Mouse (Mus musculus): ENCODE results near the gene Gm19345. TPM values are rescaled to one million over a fixed set of nuclear protein-coding genes. Genes with fewer than 3 reads are reported as not detected.

Gm19345 gene
- polyA plus RNA-seq, 1 experiment from 2014 or later = not detected

GRCm38 (mm10) chr7:19834055-19834454 is 17.7 kb upstream of the Gm19345 start:
- Histone ChIP-seq H3K27me3 (ENCODE audit: control insufficient read depth, insufficient read depth, low read length) (no peaks in the 10 kb centered on the region), H3K9me3 (ENCODE audit: control insufficient read depth, low read length) (no peaks in the 10 kb centered on the region; the same call in 1 of the 2 replicates), H3K36me3 (ENCODE audit: control insufficient read depth, insufficient read depth, low read length) (no peaks in the 10 kb centered on the region), H3K4me3 (ENCODE audit: low read depth, low read length) (no peak overlapping the region), H3K27ac (replicated peaks; ENCODE audit: low read depth, low read length) (no peak overlapping the region), H3K4me1 (ENCODE audit: control insufficient read depth, insufficient read depth, low read length) (no peaks in the 10 kb centered on the region), H3K9ac (ENCODE audit: low read length) (no peak overlapping the region), H3K4me2 (ENCODE audit: low read depth, severe bottlenecking) (no peak overlapping the region)
- DNase-seq (ENCODE audit: low spot score) (no peak), ATAC-seq (ENCODE audit: insufficient number of reproducible peaks, low FRiP score, low TSS enrichment, low read depth) (no peak)
- 73% methylated on average over 3 of the region's 3 CpGs for WGBS

- WGBS = 72% methylated on average over 3 of the region's 3 CpGs
- Histone ChIP-seq H3K4me1 (ENCODE audit: control insufficient read depth, insufficient read depth, low read length) (no peaks in the 10 kb centered on the region), H3K9me3 (ENCODE audit: control insufficient read depth, low read length) (no peaks in the 10 kb centered on the region), H3K36me3 (ENCODE audit: control insufficient read depth, insufficient read depth, low read length) (no peaks in the 10 kb centered on the region), H3K27ac (replicated peaks; ENCODE audit: low read depth, low read length) (no peak overlapping the region), H3K4me2 (ENCODE audit: low read depth, severe bottlenecking) (no peak overlapping the region), H3K27me3 (ENCODE audit: control insufficient read depth, insufficient read depth, low read length) (no peaks in the 10 kb centered on the region; the same call in 1 of the 2 replicates), H3K9ac (ENCODE audit: low read length) (no peak overlapping the region), H3K4me3 (ENCODE audit: low read depth, low read length) (no peak overlapping the region)
- DNase-seq (ENCODE audit: low spot score) = no peak
- no peak for ATAC-seq (ENCODE audit: insufficient number of reproducible peaks, low FRiP score, low TSS enrichment, low read depth)
Measured at GRCm38 (mm10) chr7:19836843-19837242, 15.0 kb upstream of the Gm19345 start.

- Histone ChIP-seq H3K9me3 (ENCODE audit: control insufficient read depth, low read length) (no peaks in the 10 kb centered on the region), H3K36me3 (ENCODE audit: control insufficient read depth, insufficient read depth, low read length) (no peaks in the 10 kb centered on the region), H3K4me1 (ENCODE audit: control insufficient read depth, insufficient read depth, low read length) (no peaks in the 10 kb centered on the region), H3K9ac (ENCODE audit: low read length) (no peak overlapping the region), H3K27ac (replicated peaks; ENCODE audit: low read depth, low read length) (no peak overlapping the region), H3K4me3 (ENCODE audit: low read depth, low read length) (no peak overlapping the region), H3K4me2 (ENCODE audit: low read depth, severe bottlenecking) (no peak overlapping the region), H3K27me3 (ENCODE audit: control insufficient read depth, insufficient read depth, low read length) (peaks cover 6% of the 10 kb centered on the region)
- 78% methylated on average over 4 of the region's 4 CpGs for WGBS
- ATAC-seq (ENCODE audit: insufficient number of reproducible peaks, low FRiP score, low TSS enrichment, low read depth) (no peak), DNase-seq (ENCODE audit: low spot score) (no peak)
Measured at GRCm38 (mm10) chr7:19840371-19840770, 11.4 kb upstream of the Gm19345 start.

- no peak for ATAC-seq (ENCODE audit: insufficient number of reproducible peaks, low FRiP score, low TSS enrichment, low read depth)
- H3K36me3 ChIP-seq (ENCODE audit: control insufficient read depth, insufficient read depth, low read length) = no peaks in the 10 kb centered on the region
- WGBS = 78% methylated on average over 3 of the region's 3 CpGs
Measured at GRCm38 (mm10) chr7:19840936-19841335, 10.9 kb upstream of the Gm19345 start.

GRCm38 (mm10) chr7:19841686-19842413 is 10.0 kb upstream of the Gm19345 start:
- H3K9me3 ChIP-seq (ENCODE audit: control insufficient read depth, low read length) = no peaks in the 10 kb centered on the region

More at GRCm38 (mm10) chr7:19840936-19841335, 10.9 kb upstream of the Gm19345 start:
- no peak overlapping the region for H3K9ac ChIP-seq (ENCODE audit: low read length)
- no peaks in the 10 kb centered on the region for H3K9me3 ChIP-seq (ENCODE audit: control insufficient read depth, low read length)
- H3K27me3 ChIP-seq (ENCODE audit: control insufficient read depth, insufficient read depth, low read length) = peaks cover 6% of the 10 kb centered on the region
- no peak for DNase-seq (ENCODE audit: low spot score)
- H3K4me3 ChIP-seq (ENCODE audit: low read depth, low read length) = no peak overlapping the region
- no peak overlapping the region for H3K4me2 ChIP-seq (ENCODE audit: low read depth, severe bottlenecking)
- no peaks in the 10 kb centered on the region for H3K4me1 ChIP-seq (ENCODE audit: control insufficient read depth, insufficient read depth, low read length)
- no peak overlapping the region for H3K27ac ChIP-seq (replicated peaks; ENCODE audit: low read depth, low read length)

GRCm38 (mm10) chr7:19842885-19843504 is 8.8 kb upstream of the Gm19345 start:
- Histone ChIP-seq H3K4me3 (ENCODE audit: low read depth, low read length) (no peak overlapping the region), H3K36me3 (ENCODE audit: control insufficient read depth, insufficient read depth, low read length) (no peaks in the 10 kb centered on the region), H3K4me1 (ENCODE audit: control insufficient read depth, insufficient read depth, low read length) (no peaks in the 10 kb centered on the region), H3K4me2 (ENCODE audit: low read depth, severe bottlenecking) (no peak overlapping the region), H3K27me3 (ENCODE audit: control insufficient read depth, insufficient read depth, low read length) (peaks cover 6% of the 10 kb centered on the region), H3K9me3 (ENCODE audit: control insufficient read depth, low read length) (no peaks in the 10 kb centered on the region), H3K9ac (ENCODE audit: low read length) (no peak overlapping the region), H3K27ac (replicated peaks; ENCODE audit: low read depth, low read length) (no peak overlapping the region)
- WGBS = 27% methylated on average over 19 of the region's 19 CpGs
- DNase-seq (ENCODE audit: low spot score) (no peak), ATAC-seq (ENCODE audit: insufficient number of reproducible peaks, low FRiP score, low TSS enrichment, low read depth) (no peak)

More at GRCm38 (mm10) chr7:19841686-19842413, 10.0 kb upstream of the Gm19345 start:
- Histone ChIP-seq H3K36me3 (ENCODE audit: control insufficient read depth, insufficient read depth, low read length) (no peaks in the 10 kb centered on the region), H3K4me1 (ENCODE audit: control insufficient read depth, insufficient read depth, low read length) (no peaks in the 10 kb centered on the region), H3K27ac (replicated peaks; ENCODE audit: low read depth, low read length) (no peak overlapping the region), H3K9ac (ENCODE audit: low read length) (no peak overlapping the region), H3K4me3 (ENCODE audit: low read depth, low read length) (no peak overlapping the region), H3K27me3 (ENCODE audit: control insufficient read depth, insufficient read depth, low read length) (peaks cover 6% of the 10 kb centered on the region), H3K4me2 (ENCODE audit: low read depth, severe bottlenecking) (no peak overlapping the region)
- ATAC-seq (ENCODE audit: insufficient number of reproducible peaks, low FRiP score, low TSS enrichment, low read depth) (no peak), DNase-seq (ENCODE audit: low spot score) (no peak)
- 83% methylated on average over 21 of the region's 21 CpGs for WGBS

- Histone ChIP-seq H3K27me3 (ENCODE audit: control insufficient read depth, insufficient read depth, low read length) (peaks cover 6% of the 10 kb centered on the region), H3K4me1 (ENCODE audit: control insufficient read depth, insufficient read depth, low read length) (no peaks in the 10 kb centered on the region)
- 0 out of 2 replicates have a peak, but pooled peaks have one; percentile 24 for ATAC-seq (ENCODE audit: insufficient number of reproducible peaks, low FRiP score, low TSS enrichment, low read depth)
Measured at GRCm38 (mm10) chr7:19843561-19843960, 8.2 kb upstream of the Gm19345 start.

GRCm38 (mm10) chr7:19844521-19845171 is 7.2 kb upstream of the Gm19345 start:
- peaks cover 6% of the 10 kb centered on the region for H3K27me3 ChIP-seq (ENCODE audit: control insufficient read depth, insufficient read depth, low read length)
- H3K4me3 ChIP-seq (ENCODE audit: low read depth, low read length) = no peak overlapping the region
- no peaks in the 10 kb centered on the region for H3K9me3 ChIP-seq (ENCODE audit: control insufficient read depth, low read length)
- no peaks in the 10 kb centered on the region for H3K4me1 ChIP-seq (ENCODE audit: control insufficient read depth, insufficient read depth, low read length)
- no peaks in the 10 kb centered on the region for H3K36me3 ChIP-seq (ENCODE audit: control insufficient read depth, insufficient read depth, low read length)
- 65% methylated on average over 15 of the region's 15 CpGs for WGBS
- no peak overlapping the region for H3K9ac ChIP-seq (ENCODE audit: low read length)
- DNase-seq (ENCODE audit: low spot score) (no peak), ATAC-seq (ENCODE audit: insufficient number of reproducible peaks, low FRiP score, low TSS enrichment, low read depth) (no peak)
- H3K4me2 ChIP-seq (ENCODE audit: low read depth, severe bottlenecking) = no peak overlapping the region
- no peak overlapping the region for H3K27ac ChIP-seq (replicated peaks; ENCODE audit: low read depth, low read length)

More at GRCm38 (mm10) chr7:19843561-19843960, 8.2 kb upstream of the Gm19345 start:
- Histone ChIP-seq H3K27ac (replicated peaks; ENCODE audit: low read depth, low read length) (no peak overlapping the region), H3K4me3 (ENCODE audit: low read depth, low read length) (no peak overlapping the region), H3K36me3 (ENCODE audit: control insufficient read depth, insufficient read depth, low read length) (no peaks in the 10 kb centered on the region), H3K9me3 (ENCODE audit: control insufficient read depth, low read length) (no peaks in the 10 kb centered on the region), H3K9ac (ENCODE audit: low read length) (no peak overlapping the region), H3K4me2 (ENCODE audit: low read depth, severe bottlenecking) (no peak overlapping the region)
- 4% methylated on average over 11 of the region's 11 CpGs for WGBS
- peak; percentile 80 for DNase-seq (ENCODE audit: low spot score)

All from limb, embryonic 11.5 days (tissue).